Comparison of ENCODE assay signal across 25 mouse cellular contexts in genomic region chr14:96787917-96788316, GRCm38 (mm10).
"Had no signal": no experiment of that assay in that cellular context is flagged by ENCODE, and none has a peak within 500 bp of the region (broad histone marks: within the 10 kb centered on the region; RNA-seq: fewer than 3 reads in every experiment).

No protein-coding gene starts in this region.

- H3K4me2 ChIP-seq: heart, embryonic 11.5 days; heart, embryonic 13.5 days; heart, embryonic 15.5 days; hindbrain, embryonic 13.5 days; hindbrain, embryonic 15.5 days; kidney, embryonic 15.5 days; limb, embryonic 13.5 days; limb, embryonic 15.5 days; liver, embryonic 12.5 days had no signal

- DNase-seq: gastrocnemius, adult 2 months; gastrocnemius, postnatal 10 days; gastrocnemius, postnatal 36 days; heart, adult 18-20 months; heart, postnatal 14 days; heart, postnatal 36 days; kidney, adult 11 months; kidney, adult 2 months; kidney, adult 9 months; kidney, postnatal 14 days; kidney, postnatal 36 days; layer of hippocampus, adult 9-11 months; layer of hippocampus, postnatal 36 days had no signal

- H3K27me3 ChIP-seq: heart, embryonic 13.5 days; heart, embryonic 15.5 days; hindbrain, embryonic 13.5 days; hindbrain, embryonic 15.5 days; kidney, embryonic 15.5 days; limb, embryonic 13.5 days; limb, embryonic 15.5 days; liver, embryonic 12.5 days had no signal

- H3K9me3 ChIP-seq: heart, embryonic 13.5 days; heart, embryonic 15.5 days; hindbrain, embryonic 13.5 days; hindbrain, embryonic 15.5 days; kidney, embryonic 15.5 days; limb, embryonic 13.5 days; limb, embryonic 15.5 days; liver, embryonic 12.5 days had no signal

- H3K4me1 ChIP-seq: heart, embryonic 13.5 days; heart, embryonic 15.5 days; hindbrain, embryonic 13.5 days; hindbrain, embryonic 15.5 days; kidney, embryonic 15.5 days; limb, embryonic 13.5 days; limb, embryonic 15.5 days; liver, embryonic 12.5 days had no signal

- H3K36me3 ChIP-seq: heart, embryonic 13.5 days; heart, embryonic 15.5 days; hindbrain, embryonic 13.5 days; hindbrain, embryonic 15.5 days; kidney, embryonic 15.5 days; limb, embryonic 13.5 days; limb, embryonic 15.5 days; liver, embryonic 12.5 days had no signal

- ATAC-seq: intestine, embryonic 16.5 days; liver, embryonic 12.5 days had no signal

- H3K9ac ChIP-seq: heart, embryonic 13.5 days; heart, embryonic 15.5 days; hindbrain, embryonic 13.5 days; hindbrain, embryonic 15.5 days; kidney, embryonic 15.5 days; limb, embryonic 13.5 days; limb, embryonic 15.5 days; liver, embryonic 12.5 days; liver, embryonic 14.5 days had no signal

- H3K27ac ChIP-seq: gastrocnemius, adult 2 months; heart, embryonic 13.5 days; heart, embryonic 15.5 days; hindbrain, embryonic 13.5 days; hindbrain, embryonic 15.5 days; kidney, embryonic 15.5 days; kidney, postnatal 0 days; limb, embryonic 13.5 days; limb, embryonic 15.5 days; liver, embryonic 12.5 days; liver, embryonic 14.5 days had no signal

- H3K4me3 ChIP-seq: gastrocnemius, adult 2 months; heart, embryonic 13.5 days; heart, embryonic 15.5 days; hindbrain, embryonic 13.5 days; hindbrain, embryonic 15.5 days; kidney, embryonic 15.5 days; limb, embryonic 13.5 days; limb, embryonic 15.5 days; liver, embryonic 12.5 days had no signal
